Mouse (Mus musculus): Measurements from ENCODE around the gene Ccdc180.

GRCm38 (mm10) chr4:45947729-45948128 is 57.6 kb downstream of the Ccdc180 start:
- no peak for TF ChIP-seq CTCF (IDR thresholded peaks at IDR 0.05; ENCODE audit: low read depth)
- no peak for TF ChIP-seq EP300 (IDR thresholded peaks at IDR 0.05; ENCODE audit: low read depth)

All from liver, embryonic 14.5 days (tissue).